Comparison of ENCODE assay signal across 22 mouse cellular contexts in genomic region chr7:37393071-37393470, GRCm38 (mm10).
DNase-seq lines count a peak whose midpoint lies in the region; ATAC-seq and TF ChIP-seq lines count a peak whose summit lies in the region.
"Had no signal": no experiment of that assay in that cellular context is flagged by ENCODE, and none has a peak within 500 bp of the region (broad histone marks: within the 10 kb centered on the region; RNA-seq: fewer than 3 reads in every experiment).

No protein-coding gene starts in this region.

- no peak for TF ChIP-seq CTCF in layer of hippocampus, adult 2 months (conservative IDR thresholded peaks at IDR 0.05)

- no peaks in the 10 kb centered on the region; the same call in 1 of the 2 replicates for H3K4me1 ChIP-seq in forebrain, embryonic 11.5 days (replicated peaks; ENCODE audit: control insufficient read depth, insufficient read depth, low read length)
- peaks cover 43% of the 10 kb centered on the region for H3K4me1 ChIP-seq in forebrain, embryonic 16.5 days (replicated peaks; ENCODE audit: control insufficient read depth, insufficient read depth, low read length)
- H3K4me1 ChIP-seq: kidney, embryonic 15.5 days; limb, embryonic 15.5 days; liver, embryonic 15.5 days had no signal

- no peaks in the 10 kb centered on the region for H3K36me3 ChIP-seq in forebrain, embryonic 11.5 days (ENCODE audit: control insufficient read depth, insufficient read depth, low read length)
- no peaks in the 10 kb centered on the region for H3K36me3 ChIP-seq in forebrain, embryonic 16.5 days (ENCODE audit: control insufficient read depth, insufficient read depth)
- H3K36me3 ChIP-seq: embryonic facial prominence, embryonic 13.5 days; kidney, embryonic 15.5 days; limb, embryonic 15.5 days; liver, embryonic 15.5 days had no signal

- H3K9ac ChIP-seq in forebrain, embryonic 11.5 days (ENCODE audit: low read length): no peak overlapping the region
- H3K9ac ChIP-seq in forebrain, embryonic 16.5 days (replicated peaks; ENCODE audit: low read depth, low read length): no peak overlapping the region
- H3K9ac ChIP-seq: embryonic facial prominence, embryonic 13.5 days; kidney, embryonic 15.5 days; limb, embryonic 15.5 days; liver, embryonic 15.5 days had no signal

- 83% methylated on average over 3 of the region's 3 CpGs for WGBS in forebrain, embryonic 11.5 days
- WGBS in forebrain, embryonic 16.5 days: 58% methylated on average over 3 of the region's 3 CpGs

- no peak overlapping the region for H3K4me2 ChIP-seq in forebrain, embryonic 11.5 days (ENCODE audit: low read depth, low read length, severe bottlenecking)
- H3K4me2 ChIP-seq in forebrain, embryonic 16.5 days (ENCODE audit: low read length): no peak overlapping the region
- H3K4me2 ChIP-seq: embryonic facial prominence, embryonic 13.5 days; kidney, embryonic 15.5 days; limb, embryonic 15.5 days; liver, embryonic 15.5 days had no signal

- H3K9me3 ChIP-seq in forebrain, embryonic 11.5 days (ENCODE audit: control insufficient read depth, low read length): no peaks in the 10 kb centered on the region
- no peaks in the 10 kb centered on the region for H3K9me3 ChIP-seq in forebrain, embryonic 16.5 days (ENCODE audit: control insufficient read depth, low read length)
- H3K9me3 ChIP-seq: embryonic facial prominence, embryonic 13.5 days; kidney, embryonic 15.5 days; limb, embryonic 15.5 days; liver, embryonic 15.5 days had no signal

- no peaks in the 10 kb centered on the region for H3K27me3 ChIP-seq in forebrain, embryonic 11.5 days (ENCODE audit: control insufficient read depth, insufficient read depth, low read length)
- no peaks in the 10 kb centered on the region for H3K27me3 ChIP-seq in forebrain, embryonic 16.5 days (replicated peaks; ENCODE audit: control insufficient read depth, insufficient read depth, low read length)
- H3K27me3 ChIP-seq: CH12.LX; kidney, embryonic 15.5 days; limb, embryonic 15.5 days; liver, embryonic 15.5 days had no signal

- ATAC-seq in forebrain, embryonic 11.5 days (replicated peaks; ENCODE audit: low FRiP score): no peak
- no peak for ATAC-seq in forebrain, embryonic 16.5 days
- ATAC-seq: intestine, embryonic 16.5 days had no signal

- no peak overlapping the region for H3K27ac ChIP-seq in forebrain, embryonic 11.5 days (ENCODE audit: low read depth, low read length)
- no peak overlapping the region for H3K27ac ChIP-seq in forebrain, embryonic 16.5 days (ENCODE audit: low read length)
- peak overlapping the region; percentile 67 for H3K27ac ChIP-seq in layer of hippocampus, adult 2 months
- H3K27ac ChIP-seq: embryonic facial prominence, embryonic 13.5 days; heart, adult 2 months; kidney, embryonic 15.5 days; limb, embryonic 15.5 days; liver, embryonic 15.5 days had no signal

- H3K4me3 ChIP-seq in forebrain, embryonic 11.5 days (ENCODE audit: low read depth, low read length): no peak overlapping the region
- no peak overlapping the region for H3K4me3 ChIP-seq in forebrain, embryonic 16.5 days (replicated peaks; ENCODE audit: low read length)
- H3K4me3 ChIP-seq in layer of hippocampus, adult 2 months: no peak overlapping the region
- H3K4me3 ChIP-seq: embryonic facial prominence, embryonic 13.5 days; heart, adult 2 months; kidney, embryonic 15.5 days; limb, embryonic 15.5 days; liver, embryonic 15.5 days had no signal

- peak; percentile 30 for DNase-seq in forebrain, embryonic 11.5 days (ENCODE audit: low spot score)
- no peak for DNase-seq in layer of hippocampus, adult 2 months (ENCODE audit: low spot score in 2 of 2)
- DNase-seq in layer of hippocampus, adult 8-10 months (ENCODE audit: low spot score in 2 of 2): no peak
- DNase-seq in brain, adult 2 months (ENCODE audit: low read depth, low spot score): peak; percentile 74
- peak; percentile 73 for DNase-seq in cerebellum, adult 9-11 months
- no peak for DNase-seq in thymus, adult 18-20 months
- no peak for DNase-seq in lung, postnatal 4 days
- DNase-seq: adrenal gland, postnatal 14 days; gastrocnemius, postnatal 14 days; heart, adult 2 months; heart, postnatal 4 days; layer of hippocampus, postnatal 36 days; midbrain, embryonic 14.5 days; right cerebral cortex, adult 18-20 months; thymus, postnatal 25 days had no signal

Comparison
In these comparisons a context has a peak if more than half of its experiments do, and no peak if none do; other contexts are left out.
1. DNase-seq: peak in forebrain, embryonic 11.5 days (single experiment), brain, adult 2 months (single experiment) and cerebellum, adult 9-11 months (single experiment); none in layer of hippocampus, adult 2 months (0 of 2), layer of hippocampus, adult 8-10 months (0 of 2), thymus, adult 18-20 months (0 of 2) and lung, postnatal 4 days (0 of 2).